Mouse (Mus musculus) heart, adult 18-20 months (tissue): ENCODE measurements around the gene 9130230L23Rik. TPM values are rescaled to one million over a fixed set of nuclear protein-coding genes. Genes with fewer than 3 reads are reported as not detected.
"Not testable (repeated sequence)": the region's sequence is repeated elsewhere in the genome, so short reads cannot be mapped to it uniquely, and the experiment has no call there.

ENCODE experiments used
- DNase-seq, 2 experiments: peaks; one replicate each; pipeline ENCODE4 v3.0.0; 2021 to 2022; ENCODE audit warnings: mixed read lengths in 1 of 2
- total RNA-seq, 2 experiments: library from RNA; stranded (reverse); gene quantifications; 2 replicates each; pipeline ENCODE4 v1.2.3; 2021

9130230L23Rik gene
- total RNA-seq, 2 experiments from 2014 or later, result not detected

DNA sequence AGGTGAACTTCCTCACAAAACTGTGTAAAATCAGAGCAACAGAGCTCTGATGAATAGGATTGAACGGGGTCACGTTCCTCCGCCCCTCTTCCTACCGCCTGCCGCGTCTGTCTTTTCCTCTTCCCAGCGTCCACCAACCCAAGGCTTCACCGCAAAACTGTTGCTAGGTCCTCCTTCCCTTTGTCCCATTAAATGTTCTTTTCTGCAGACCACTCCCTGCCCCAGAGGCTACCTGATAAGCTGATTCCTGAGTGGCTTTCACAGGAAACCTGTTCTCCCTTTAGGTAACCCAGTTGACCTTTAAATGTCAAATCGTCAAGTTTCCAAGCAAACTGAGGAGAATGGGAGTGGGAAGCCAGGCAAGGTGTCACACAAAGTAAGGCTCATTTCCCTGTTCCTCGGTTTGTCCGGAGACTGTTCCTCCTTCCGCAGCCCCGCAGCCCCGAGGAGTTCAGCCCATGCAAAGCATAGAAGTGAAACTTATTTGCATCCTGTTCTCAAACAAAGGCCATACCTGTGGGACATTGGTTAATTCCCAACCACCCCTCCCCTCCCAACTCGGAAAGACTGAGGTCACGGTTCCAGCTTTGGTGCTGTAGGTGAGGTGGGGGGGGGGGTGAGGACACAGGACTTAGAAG, 1.1 kb upstream of the 9130230L23Rik start:
- DNase-seq, result no peak

DNA sequence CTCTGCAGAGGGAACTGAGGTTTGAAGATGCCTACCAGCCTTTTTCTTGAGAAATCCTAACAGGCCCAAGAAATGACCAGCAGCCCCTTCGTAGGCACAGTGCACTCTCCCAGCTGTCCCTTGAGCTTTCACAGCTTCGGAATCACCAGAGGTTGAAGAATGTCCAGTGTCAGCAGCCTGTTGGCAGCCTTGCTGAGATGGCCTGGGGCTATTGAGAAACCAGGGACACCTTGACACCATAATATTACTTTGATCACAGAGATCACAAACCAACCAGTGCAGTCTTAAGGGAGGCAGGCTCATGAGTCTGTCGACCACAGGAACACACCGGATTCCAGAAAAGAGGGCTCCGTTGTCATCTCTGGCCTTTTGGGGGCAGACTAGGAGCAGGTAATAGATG, 2.9 kb downstream of the 9130230L23Rik start:
- DNase-seq, result no peak

- DNase-seq, result no peak
Measured at GRCm38 (mm10) chr5:66000567-66001125, 3.4 kb downstream of the 9130230L23Rik start.

- DNase-seq, result no peak
Measured at GRCm38 (mm10) chr5:66000074-66000473, 4.0 kb downstream of the 9130230L23Rik start.

- DNase-seq, result no peak
Measured at GRCm38 (mm10) chr5:65999106-65999505, 5.0 kb downstream of the 9130230L23Rik start.

DNA sequence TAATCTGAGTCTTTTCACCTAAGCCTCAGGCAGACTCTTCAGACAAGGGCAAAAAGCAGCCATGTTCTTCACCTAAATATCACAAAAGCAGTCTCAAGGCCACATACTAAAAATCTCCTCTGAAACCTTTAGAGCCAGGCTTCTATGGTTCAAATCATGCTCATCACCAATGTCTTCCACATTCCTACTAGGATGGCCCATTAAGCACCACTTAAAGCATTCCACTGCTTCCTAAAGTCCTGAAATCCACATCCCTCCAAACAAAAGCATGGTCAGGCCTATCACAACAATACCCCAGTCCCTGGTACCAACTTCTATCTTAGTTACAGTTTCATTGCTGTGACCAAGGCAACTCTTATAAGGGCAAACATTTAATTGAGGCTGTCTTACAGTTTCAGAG, 6.3 kb downstream of the 9130230L23Rik start:
- no peak for DNase-seq

GRCm38 (mm10) chr5:65994643-65995042, 9.4 kb downstream of the 9130230L23Rik start:
- no peak for DNase-seq

- DNase-seq, result no peak
Measured at GRCm38 (mm10) chr5:65991191-65991590, 12.9 kb downstream of the 9130230L23Rik start.

- not testable (repeated sequence) for DNase-seq
Measured at GRCm38 (mm10) chr5:65987004-65987403, 17.1 kb downstream of the 9130230L23Rik start.

DNA sequence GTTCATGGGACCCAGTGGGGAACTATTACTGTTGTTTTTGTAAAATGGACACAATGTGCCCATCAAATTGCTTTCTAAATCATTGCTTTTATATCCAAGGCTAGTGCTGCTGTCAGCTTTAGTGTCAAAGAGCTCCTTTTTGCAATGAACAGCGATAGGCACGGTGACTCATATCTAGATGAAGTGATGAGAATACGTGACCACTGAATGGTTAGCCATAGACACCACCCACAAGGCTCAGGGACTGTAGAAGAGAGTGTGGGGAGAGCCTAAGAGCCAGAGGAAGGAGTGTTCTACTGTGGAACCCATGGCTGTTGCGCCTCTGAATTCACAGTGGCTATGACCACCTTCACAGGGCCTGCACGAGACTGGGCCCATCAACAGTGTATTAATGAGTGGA, 17.7 kb downstream of the 9130230L23Rik start:
- DNase-seq, result no peak

DNA sequence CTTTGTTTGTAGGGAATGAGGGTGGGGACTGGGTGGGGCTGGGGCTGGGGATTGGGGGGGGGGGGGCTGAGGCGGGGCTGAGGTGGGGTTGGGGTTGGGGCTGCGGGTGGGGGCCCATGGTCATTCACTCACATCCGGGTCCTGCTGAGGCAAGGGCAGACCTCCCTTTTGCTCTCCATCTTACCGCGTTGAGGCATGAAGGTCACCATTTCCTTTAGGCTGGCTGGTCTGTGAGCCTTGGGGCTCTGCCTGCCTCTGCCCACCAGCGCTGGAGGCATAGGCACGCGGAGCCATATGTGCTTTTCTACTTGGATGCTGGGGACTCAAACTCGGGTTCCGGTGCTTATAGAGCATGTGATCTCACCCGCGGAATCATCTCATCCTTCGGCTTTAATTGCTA, 28.4 kb downstream of the 9130230L23Rik start:
- DNase-seq, result no peak

GRCm38 (mm10) chr5:65973189-65973588, 30.9 kb downstream of the 9130230L23Rik start:
- DNase-seq, result no peak

GRCm38 (mm10) chr5:65968004-65968403, 36.1 kb downstream of the 9130230L23Rik start:
- DNase-seq, result no peak

GRCm38 (mm10) chr5:65967091-65967490, 37.0 kb downstream of the 9130230L23Rik start:
- no peak for DNase-seq

DNA sequence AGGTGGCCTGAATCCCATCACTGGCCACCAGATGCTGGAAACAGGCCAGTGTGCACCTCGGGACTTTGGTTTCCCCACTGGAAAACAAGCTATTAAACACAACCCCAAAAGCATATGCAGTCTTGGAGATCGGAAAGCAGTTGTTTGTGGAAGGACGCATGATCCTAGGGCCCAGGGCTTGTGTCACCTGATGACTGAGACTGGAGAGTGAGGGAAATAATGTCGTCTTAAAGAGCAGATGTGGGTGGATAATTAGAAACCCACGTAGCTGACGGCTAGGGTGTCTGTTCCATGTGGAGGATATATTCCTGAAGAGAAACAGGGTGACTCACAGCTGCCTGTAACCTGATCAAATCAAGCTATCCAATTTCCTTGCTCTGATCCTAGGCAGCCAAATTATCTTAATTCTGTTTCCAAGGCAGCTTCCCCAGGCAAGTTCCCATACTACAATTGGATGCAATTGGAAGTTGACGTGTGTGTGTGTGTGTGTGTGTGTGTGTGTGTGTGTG, 38.3 kb downstream of the 9130230L23Rik start:
- DNase-seq, result no peak

DNA sequence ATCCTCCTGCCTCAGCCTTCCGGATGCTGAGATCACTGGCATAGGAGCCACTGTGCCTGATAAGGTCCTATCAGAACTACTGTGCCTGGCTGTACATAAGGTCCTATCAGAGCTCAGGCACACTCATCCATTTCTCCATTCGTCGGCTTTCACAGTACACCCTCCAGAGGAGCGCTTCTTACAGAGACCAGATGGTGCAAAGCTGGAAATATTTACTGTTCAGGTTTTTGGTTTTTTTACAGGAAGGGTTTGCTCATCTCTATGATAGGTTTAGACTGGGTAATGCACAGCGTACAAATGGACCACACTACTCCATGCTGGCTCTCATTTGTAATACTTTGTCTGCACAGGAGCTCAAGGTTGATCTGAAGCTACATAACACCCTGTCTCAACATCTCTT, 40.8 kb downstream of the 9130230L23Rik start:
- DNase-seq, result no peak

GRCm38 (mm10) chr5:65960597-65960950, 43.5 kb downstream of the 9130230L23Rik start:
- peak; percentile 6 to 8 for DNase-seq

GRCm38 (mm10) chr5:65959893-65960596, 44.0 kb downstream of the 9130230L23Rik start:
- DNase-seq, result peak in 1 of 2 experiments; percentile 11

- peak in 1 of 2 experiments; percentile 49 for DNase-seq
Measured at GRCm38 (mm10) chr5:65958597-65958996, 45.5 kb downstream of the 9130230L23Rik start.

GRCm38 (mm10) chr5:65956144-65957008, 47.7 kb downstream of the 9130230L23Rik start:
- DNase-seq, result no peak

GRCm38 (mm10) chr5:65955343-65956143, 48.5 kb downstream of the 9130230L23Rik start:
- peak; percentile 85 to 91 for DNase-seq
